Comparison of ENCODE assay signal across 8 mouse cellular contexts in the genomic region with DNA sequence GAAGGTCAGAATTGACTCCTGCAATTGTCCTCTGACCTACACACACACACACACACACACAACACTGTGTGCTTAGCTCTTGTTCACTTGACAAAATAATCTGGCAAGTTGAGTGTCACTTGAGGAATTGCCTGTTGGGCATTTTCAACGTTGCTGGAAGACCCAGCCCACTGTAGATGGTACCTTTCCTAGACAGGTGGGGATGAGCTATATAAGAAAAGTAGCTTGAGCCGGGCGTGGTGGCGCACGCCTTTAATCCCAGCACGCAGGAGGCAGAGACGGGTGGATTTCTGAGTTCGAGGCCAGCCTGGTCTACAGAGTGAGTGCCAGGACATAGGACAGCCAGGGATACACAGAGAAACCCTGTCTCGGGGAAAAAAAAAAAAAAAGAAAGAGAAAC. TPM values are rescaled to one million over a fixed set of nuclear protein-coding genes. Genes with fewer than 3 reads are reported as not detected.
A peak's percentile ranks its signal among the peaks of the same experiment; 100 is the strongest.
DNase-seq lines count a peak whose midpoint lies in the region; ATAC-seq and TF ChIP-seq lines count a peak whose summit lies in the region.

No protein-coding gene starts in this region.

- DNase-seq in heart, postnatal 4 days, result no peak
- DNase-seq in hindbrain, embryonic 11.5 days (ENCODE audit: low spot score), result no peak
- no peak for DNase-seq in midbrain, embryonic 11.5 days (ENCODE audit: low spot score, missing footprints)
- no peak for DNase-seq in right cerebral cortex, postnatal 10 days (ENCODE audit: low spot score in 2 of 2)
- no peak for DNase-seq in kidney, postnatal 10 days

- no peaks in the 10 kb centered on the region for H3K27me3 ChIP-seq in heart, embryonic 15.5 days
- no peaks in the 10 kb centered on the region for H3K27me3 ChIP-seq in hindbrain, embryonic 11.5 days (ENCODE audit: control insufficient read depth, insufficient read depth, low read length)
- H3K27me3 ChIP-seq in midbrain, embryonic 11.5 days (ENCODE audit: control insufficient read depth, insufficient read depth, low read length), result no peaks in the 10 kb centered on the region

- WGBS in heart, embryonic 15.5 days, result 79% methylated on average over 9 of the region's 9 CpGs
- 84% methylated on average over 9 of the region's 9 CpGs for WGBS in hindbrain, embryonic 11.5 days
- WGBS in midbrain, embryonic 11.5 days, result 84% methylated on average over 9 of the region's 9 CpGs

- TF ChIP-seq POLR2A in bone marrow macrophage, adult 2 months (IDR thresholded peaks at IDR 0.05; ENCODE audit: borderline replicate concordance, low read depth, low read length), result no peak

- peaks cover 26% of the 10 kb centered on the region for H3K36me3 ChIP-seq in heart, embryonic 15.5 days
- no peaks in the 10 kb centered on the region; the same call in 1 of the 2 replicates for H3K36me3 ChIP-seq in hindbrain, embryonic 11.5 days (ENCODE audit: control insufficient read depth, insufficient read depth, low read length)
- H3K36me3 ChIP-seq in midbrain, embryonic 11.5 days (ENCODE audit: control insufficient read depth, insufficient read depth, low read length), result peaks cover 3% of the 10 kb centered on the region; the same call in 1 of the 2 replicates

- H3K9ac ChIP-seq in heart, embryonic 15.5 days, result no peak overlapping the region; the same call in 1 of the 2 replicates
- H3K9ac ChIP-seq in hindbrain, embryonic 11.5 days (ENCODE audit: low read depth, low read length), result peak overlapping the region; percentile 72
- peak overlapping the region; percentile 79 for H3K9ac ChIP-seq in midbrain, embryonic 11.5 days (ENCODE audit: low read length)

- ATAC-seq in heart, embryonic 15.5 days (replicated peaks; ENCODE audit: insufficient number of reproducible peaks, insufficient read depth, low FRiP score, low read depth), result no peak
- no peak for ATAC-seq in hindbrain, embryonic 11.5 days (ENCODE audit: low FRiP score)
- ATAC-seq in midbrain, embryonic 11.5 days (ENCODE audit: low FRiP score), result no peak
- ATAC-seq in activated CD4-positive, CD25-positive, alpha-beta regulatory T cell, adult 4 months, result no peak

- no peak for TF ChIP-seq CTCF in bone marrow macrophage, adult 2 months (IDR thresholded peaks at IDR 0.05; ENCODE audit: low read depth, low read length)

- H3K27ac ChIP-seq in heart, embryonic 15.5 days, result peak overlapping the region; percentile 96
- peak overlapping the region; percentile 50 for H3K27ac ChIP-seq in bone marrow macrophage, adult 2 months (ENCODE audit: insufficient read depth, low read depth, low read length)
- peak overlapping the region; percentile 74 for H3K27ac ChIP-seq in hindbrain, embryonic 11.5 days (ENCODE audit: low read depth, low read length)
- no peak overlapping the region for H3K27ac ChIP-seq in midbrain, embryonic 11.5 days (ENCODE audit: low read depth, low read length)

- peaks cover 14% of the 10 kb centered on the region for H3K4me1 ChIP-seq in heart, embryonic 15.5 days (replicated peaks)
- peaks cover 20% of the 10 kb centered on the region for H3K4me1 ChIP-seq in bone marrow macrophage, adult 2 months (ENCODE audit: control insufficient read depth, insufficient read depth, low read length)
- H3K4me1 ChIP-seq in hindbrain, embryonic 11.5 days (replicated peaks; ENCODE audit: control insufficient read depth, insufficient read depth, low read length), result peaks cover 3% of the 10 kb centered on the region; the same call in 1 of the 2 replicates
- H3K4me1 ChIP-seq in midbrain, embryonic 11.5 days (ENCODE audit: control insufficient read depth, insufficient read depth, low read length), result peaks cover 9% of the 10 kb centered on the region

- no peaks in the 10 kb centered on the region for H3K9me3 ChIP-seq in heart, embryonic 15.5 days (replicated peaks)
- H3K9me3 ChIP-seq in hindbrain, embryonic 11.5 days (ENCODE audit: control insufficient read depth, low read length), result no peaks in the 10 kb centered on the region
- H3K9me3 ChIP-seq in midbrain, embryonic 11.5 days (ENCODE audit: control insufficient read depth, low read length), result no peaks in the 10 kb centered on the region

- peak overlapping the region; percentile 84 for H3K4me3 ChIP-seq in heart, embryonic 15.5 days
- H3K4me3 ChIP-seq in bone marrow macrophage, adult 2 months (ENCODE audit: insufficient read depth, low read length), result peak overlapping the region; percentile 86
- peak overlapping the region; percentile 62 for H3K4me3 ChIP-seq in hindbrain, embryonic 11.5 days (ENCODE audit: low read depth, low read length)
- peak overlapping the region; percentile 67 for H3K4me3 ChIP-seq in midbrain, embryonic 11.5 days (ENCODE audit: low read depth, low read length)

- peak overlapping the region; percentile 71 for H3K4me2 ChIP-seq in heart, embryonic 15.5 days
- H3K4me2 ChIP-seq in hindbrain, embryonic 11.5 days (replicated peaks; ENCODE audit: low read depth, low read length), result peak overlapping the region; percentile 69
- H3K4me2 ChIP-seq in midbrain, embryonic 11.5 days, result peak overlapping the region; percentile 70

RNA-seq across cellular contexts. Expression of gene Tmed1, which starts 1.0 kb away (rescaled TPM):
- polyA plus RNA-seq in heart, embryonic 15.5 days (2015; fragmentation: Nextera tagmentation; extraction: Ambion mirVana), result 78.8 and 92.6 TPM in 2 replicates
- total RNA-seq in heart, postnatal 4 days (2021), result 10 to 100 TPM; 38.6 to 46.3 TPM
- 11.3 and 11.8 TPM in 2 replicates for polyA plus RNA-seq in bone marrow macrophage, adult 2 months (2012; ENCODE audit: insufficient read depth, insufficient read length, missing spikeins)
- 59.1 and 66.0 TPM in 2 replicates for polyA plus RNA-seq in hindbrain, embryonic 11.5 days (2014; fragmentation: Nextera tagmentation; extraction: Ambion mirVana)
- polyA plus RNA-seq in midbrain, embryonic 11.5 days (2014; fragmentation: Nextera tagmentation; extraction: Ambion mirVana), result 64.5 and 68.0 TPM in 2 replicates
- polyA plus RNA-seq in activated CD4-positive, CD25-positive, alpha-beta regulatory T cell, adult 4 months (2017; shearing (Covaris generic)), result 1 to 10 TPM; 2.7 to 3.1 TPM

RNA-seq across cellular contexts. Expression of gene AB124611, which starts 14.9 kb away (rescaled TPM):
- polyA plus RNA-seq in heart, embryonic 15.5 days (2015; fragmentation: Nextera tagmentation; extraction: Ambion mirVana), result 2.3 and 4.1 TPM in 2 replicates
- total RNA-seq in heart, postnatal 4 days (2021), result 1 to 10 TPM in 1 of 2 experiments, under 1 TPM in 1; 0.95 to 1.1 TPM
- 156 and 179 TPM in 2 replicates for polyA plus RNA-seq in bone marrow macrophage, adult 2 months (2012; ENCODE audit: insufficient read depth, insufficient read length, missing spikeins)
- polyA plus RNA-seq in hindbrain, embryonic 11.5 days (2014; fragmentation: Nextera tagmentation; extraction: Ambion mirVana), result 2.6 and 5.3 TPM in 2 replicates
- polyA plus RNA-seq in midbrain, embryonic 11.5 days (2014; fragmentation: Nextera tagmentation; extraction: Ambion mirVana), result 2.9 and 3.2 TPM in 2 replicates
- 10 to 100 TPM; 56.9 to 62.4 TPM for polyA plus RNA-seq in activated CD4-positive, CD25-positive, alpha-beta regulatory T cell, adult 4 months (2017; shearing (Covaris generic))

RNA-seq across cellular contexts. Expression of gene Carm1, which starts 35.6 kb away (rescaled TPM):
- polyA plus RNA-seq in heart, embryonic 15.5 days (2015; fragmentation: Nextera tagmentation; extraction: Ambion mirVana), result 26.2 and 41.0 TPM in 2 replicates
- total RNA-seq in heart, postnatal 4 days (2021), result 10 to 100 TPM; 70.5 to 79.0 TPM
- 19.1 and 20.5 TPM in 2 replicates for polyA plus RNA-seq in bone marrow macrophage, adult 2 months (2012; ENCODE audit: insufficient read depth, insufficient read length, missing spikeins)
- polyA plus RNA-seq in hindbrain, embryonic 11.5 days (2014; fragmentation: Nextera tagmentation; extraction: Ambion mirVana), result 50.1 and 59.7 TPM in 2 replicates
- polyA plus RNA-seq in midbrain, embryonic 11.5 days (2014; fragmentation: Nextera tagmentation; extraction: Ambion mirVana), result 53.4 and 63.1 TPM in 2 replicates
- polyA plus RNA-seq in activated CD4-positive, CD25-positive, alpha-beta regulatory T cell, adult 4 months (2017; shearing (Covaris generic)), result 1 to 10 TPM; 4.7 to 5.9 TPM
